Mouse (Mus musculus): Measurements from ENCODE around the gene Znrf2. TPM values are rescaled to one million over a fixed set of nuclear protein-coding genes. Genes with fewer than 3 reads are reported as not detected.

The Znrf2 gene
- polyA plus RNA-seq, 1 experiment from 2014 or later, result 19.5 TPM

GRCm38 (mm10) chr6:54914977-54915376 is 98.3 kb downstream of the Znrf2 start:
- WGBS, result 96% methylated on average over 4 of the region's 4 CpGs
- ATAC-seq, result no peak
- H3K4me1 ChIP-seq (replicated peaks; ENCODE audit: control insufficient read depth, insufficient read depth, low read length), result no peaks in the 10 kb centered on the region
- H3K27me3 ChIP-seq (replicated peaks; ENCODE audit: control insufficient read depth, insufficient read depth, low read length), result no peaks in the 10 kb centered on the region
- no peaks in the 10 kb centered on the region for H3K9me3 ChIP-seq (ENCODE audit: control insufficient read depth, low read length)
- H3K4me3 ChIP-seq (replicated peaks; ENCODE audit: low read length), result no peak overlapping the region
- H3K9ac ChIP-seq (replicated peaks; ENCODE audit: low read depth, low read length), result no peak overlapping the region
- no peak overlapping the region for H3K4me2 ChIP-seq (ENCODE audit: low read length)
- H3K36me3 ChIP-seq (ENCODE audit: control insufficient read depth, insufficient read depth), result no peaks in the 10 kb centered on the region
- no peak overlapping the region for H3K27ac ChIP-seq (ENCODE audit: low read length)

GRCm38 (mm10) chr6:54916163-54916562 is 99.4 kb downstream of the Znrf2 start:
- no peak overlapping the region for H3K4me3 ChIP-seq (replicated peaks; ENCODE audit: low read length)
- no peak overlapping the region for H3K4me2 ChIP-seq (ENCODE audit: low read length)
- no peaks in the 10 kb centered on the region for H3K4me1 ChIP-seq (replicated peaks; ENCODE audit: control insufficient read depth, insufficient read depth, low read length)
- H3K9ac ChIP-seq (replicated peaks; ENCODE audit: low read depth, low read length), result no peak overlapping the region
- H3K27me3 ChIP-seq (replicated peaks; ENCODE audit: control insufficient read depth, insufficient read depth, low read length), result no peaks in the 10 kb centered on the region
- ATAC-seq, result no peak
- no peak overlapping the region for H3K27ac ChIP-seq (ENCODE audit: low read length)
- 70% methylated on average over 4 of the region's 4 CpGs for WGBS
- no peaks in the 10 kb centered on the region for H3K36me3 ChIP-seq (ENCODE audit: control insufficient read depth, insufficient read depth)
- no peaks in the 10 kb centered on the region for H3K9me3 ChIP-seq (ENCODE audit: control insufficient read depth, low read length)

- no peak overlapping the region for H3K4me2 ChIP-seq (ENCODE audit: low read length)
- 83% methylated on average over 4 of the region's 4 CpGs for WGBS
- H3K4me1 ChIP-seq (replicated peaks; ENCODE audit: control insufficient read depth, insufficient read depth, low read length), result no peaks in the 10 kb centered on the region
- no peak for ATAC-seq
- no peaks in the 10 kb centered on the region for H3K9me3 ChIP-seq (ENCODE audit: control insufficient read depth, low read length)
- no peaks in the 10 kb centered on the region for H3K36me3 ChIP-seq (ENCODE audit: control insufficient read depth, insufficient read depth)
- H3K27me3 ChIP-seq (replicated peaks; ENCODE audit: control insufficient read depth, insufficient read depth, low read length), result no peaks in the 10 kb centered on the region
- no peak overlapping the region for H3K4me3 ChIP-seq (replicated peaks; ENCODE audit: low read length)
- no peak overlapping the region for H3K27ac ChIP-seq (ENCODE audit: low read length)
- H3K9ac ChIP-seq (replicated peaks; ENCODE audit: low read depth, low read length), result no peak overlapping the region
Observed at GRCm38 (mm10) chr6:54916941-54917340, 100.2 kb downstream of the Znrf2 start.

- Histone ChIP-seq H3K36me3 (ENCODE audit: control insufficient read depth, insufficient read depth) (no peaks in the 10 kb centered on the region), H3K27me3 (replicated peaks; ENCODE audit: control insufficient read depth, insufficient read depth, low read length) (no peaks in the 10 kb centered on the region), H3K4me2 (ENCODE audit: low read length) (no peak overlapping the region), H3K27ac (ENCODE audit: low read length) (no peak overlapping the region), H3K9me3 (ENCODE audit: control insufficient read depth, low read length) (no peaks in the 10 kb centered on the region), H3K4me1 (replicated peaks; ENCODE audit: control insufficient read depth, insufficient read depth, low read length) (no peaks in the 10 kb centered on the region), H3K9ac (replicated peaks; ENCODE audit: low read depth, low read length) (no peak overlapping the region), H3K4me3 (replicated peaks; ENCODE audit: low read length) (no peak overlapping the region)
- WGBS, result 48% methylated on average over 4 of the region's 4 CpGs
- no peak for ATAC-seq
Observed at GRCm38 (mm10) chr6:54917523-54917922, 100.8 kb downstream of the Znrf2 start.

GRCm38 (mm10) chr6:54918521-54918920 is 101.8 kb downstream of the Znrf2 start:
- no peaks in the 10 kb centered on the region for H3K9me3 ChIP-seq (ENCODE audit: control insufficient read depth, low read length)
- H3K27ac ChIP-seq (ENCODE audit: low read length), result no peak overlapping the region
- WGBS, result 91% methylated on average over 5 of the region's 5 CpGs
- no peaks in the 10 kb centered on the region for H3K36me3 ChIP-seq (ENCODE audit: control insufficient read depth, insufficient read depth)
- no peaks in the 10 kb centered on the region for H3K27me3 ChIP-seq (replicated peaks; ENCODE audit: control insufficient read depth, insufficient read depth, low read length)
- no peak overlapping the region for H3K9ac ChIP-seq (replicated peaks; ENCODE audit: low read depth, low read length)
- no peak for ATAC-seq
- H3K4me2 ChIP-seq (ENCODE audit: low read length), result no peak overlapping the region
- no peak overlapping the region for H3K4me3 ChIP-seq (replicated peaks; ENCODE audit: low read length)
- no peaks in the 10 kb centered on the region for H3K4me1 ChIP-seq (replicated peaks; ENCODE audit: control insufficient read depth, insufficient read depth, low read length)

GRCm38 (mm10) chr6:54924538-54924937 is 107.8 kb downstream of the Znrf2 start:
- Histone ChIP-seq H3K9me3 (ENCODE audit: control insufficient read depth, low read length) (no peaks in the 10 kb centered on the region), H3K4me2 (ENCODE audit: low read length) (no peak overlapping the region), H3K4me3 (replicated peaks; ENCODE audit: low read length) (no peak overlapping the region), H3K27ac (ENCODE audit: low read length) (no peak overlapping the region), H3K36me3 (ENCODE audit: control insufficient read depth, insufficient read depth) (no peaks in the 10 kb centered on the region), H3K9ac (replicated peaks; ENCODE audit: low read depth, low read length) (no peak overlapping the region), H3K4me1 (replicated peaks; ENCODE audit: control insufficient read depth, insufficient read depth, low read length) (no peaks in the 10 kb centered on the region), H3K27me3 (replicated peaks; ENCODE audit: control insufficient read depth, insufficient read depth, low read length) (no peaks in the 10 kb centered on the region)
- no peak for ATAC-seq
- 96% methylated on average over 16 of the region's 16 CpGs for WGBS

GRCm38 (mm10) chr6:54925736-54926440 is 109.2 kb downstream of the Znrf2 start:
- no peak for ATAC-seq
- H3K4me2 ChIP-seq (ENCODE audit: low read length), result no peak overlapping the region
- WGBS, result 77% methylated on average over 7 of the region's 7 CpGs

GRCm38 (mm10) chr6:54926899-54927298 is 110.2 kb downstream of the Znrf2 start:
- WGBS, result 77% methylated on average over 2 of the region's 2 CpGs
- H3K36me3 ChIP-seq (ENCODE audit: control insufficient read depth, insufficient read depth), result no peaks in the 10 kb centered on the region
- H3K4me1 ChIP-seq (replicated peaks; ENCODE audit: control insufficient read depth, insufficient read depth, low read length), result no peaks in the 10 kb centered on the region
- no peak overlapping the region for H3K4me3 ChIP-seq (replicated peaks; ENCODE audit: low read length)
- H3K27ac ChIP-seq (ENCODE audit: low read length), result no peak overlapping the region
- ATAC-seq, result no peak
- no peaks in the 10 kb centered on the region for H3K9me3 ChIP-seq (ENCODE audit: control insufficient read depth, low read length)
- no peak overlapping the region for H3K9ac ChIP-seq (replicated peaks; ENCODE audit: low read depth, low read length)
- no peaks in the 10 kb centered on the region for H3K27me3 ChIP-seq (replicated peaks; ENCODE audit: control insufficient read depth, insufficient read depth, low read length)
- no peak overlapping the region for H3K4me2 ChIP-seq (ENCODE audit: low read length)

More at GRCm38 (mm10) chr6:54925736-54926440, 109.2 kb downstream of the Znrf2 start:
- H3K4me1 ChIP-seq (replicated peaks; ENCODE audit: control insufficient read depth, insufficient read depth, low read length), result no peaks in the 10 kb centered on the region
- no peak overlapping the region for H3K9ac ChIP-seq (replicated peaks; ENCODE audit: low read depth, low read length)
- no peaks in the 10 kb centered on the region for H3K9me3 ChIP-seq (ENCODE audit: control insufficient read depth, low read length)
- H3K27ac ChIP-seq (ENCODE audit: low read length), result no peak overlapping the region
- H3K4me3 ChIP-seq (replicated peaks; ENCODE audit: low read length), result no peak overlapping the region
- H3K36me3 ChIP-seq (ENCODE audit: control insufficient read depth, insufficient read depth), result no peaks in the 10 kb centered on the region
- H3K27me3 ChIP-seq (replicated peaks; ENCODE audit: control insufficient read depth, insufficient read depth, low read length), result no peaks in the 10 kb centered on the region

GRCm38 (mm10) chr6:54927946-54928345 is 111.2 kb downstream of the Znrf2 start:
- H3K9me3 ChIP-seq (ENCODE audit: control insufficient read depth, low read length), result no peaks in the 10 kb centered on the region
- no peak overlapping the region for H3K4me2 ChIP-seq (ENCODE audit: low read length)
- no peak overlapping the region for H3K9ac ChIP-seq (replicated peaks; ENCODE audit: low read depth, low read length)
- no peaks in the 10 kb centered on the region for H3K4me1 ChIP-seq (replicated peaks; ENCODE audit: control insufficient read depth, insufficient read depth, low read length)
- no peak for ATAC-seq
- H3K27ac ChIP-seq (ENCODE audit: low read length), result no peak overlapping the region
- H3K36me3 ChIP-seq (ENCODE audit: control insufficient read depth, insufficient read depth), result no peaks in the 10 kb centered on the region
- WGBS, result 86% methylated on average over 6 of the region's 6 CpGs
- H3K27me3 ChIP-seq (replicated peaks; ENCODE audit: control insufficient read depth, insufficient read depth, low read length), result no peaks in the 10 kb centered on the region
- no peak overlapping the region for H3K4me3 ChIP-seq (replicated peaks; ENCODE audit: low read length)

GRCm38 (mm10) chr6:54931641-54932040 is 114.9 kb downstream of the Znrf2 start:
- 95% methylated on average over 4 of the region's 4 CpGs for WGBS
- H3K27ac ChIP-seq (ENCODE audit: low read length), result no peak overlapping the region
- no peak overlapping the region for H3K4me2 ChIP-seq (ENCODE audit: low read length)
- H3K36me3 ChIP-seq (ENCODE audit: control insufficient read depth, insufficient read depth), result no peaks in the 10 kb centered on the region
- ATAC-seq, result no peak
- H3K9me3 ChIP-seq (ENCODE audit: control insufficient read depth, low read length), result no peaks in the 10 kb centered on the region
- H3K4me1 ChIP-seq (replicated peaks; ENCODE audit: control insufficient read depth, insufficient read depth, low read length), result no peaks in the 10 kb centered on the region
- H3K9ac ChIP-seq (replicated peaks; ENCODE audit: low read depth, low read length), result no peak overlapping the region
- no peaks in the 10 kb centered on the region for H3K27me3 ChIP-seq (replicated peaks; ENCODE audit: control insufficient read depth, insufficient read depth, low read length)
- H3K4me3 ChIP-seq (replicated peaks; ENCODE audit: low read length), result no peak overlapping the region
